Mouse (Mus musculus): ENCODE results near the gene Parva.

GRCm38 (mm10) chr7:112530924-112531323, 103.6 kb downstream of the Parva start:
- TF ChIP-seq CHD1 (IDR thresholded peaks at IDR 0.05; ENCODE audit: low read depth, low read length) (no peak), MAX (IDR thresholded peaks at IDR 0.05; ENCODE audit: low read length) (no peak), NRF1 (IDR thresholded peaks at IDR 0.05; ENCODE audit: low read depth, low read length) (no peak)
